Mouse (Mus musculus) cerebellum, adult 9-10 months (tissue): ENCODE measurements at regions not wholly inside any gene's neighbourhood (a gene's known extent, or its start where the extent isn't known, plus 50 kb on each side); places are given as distances from the start of the nearest gene placed in this dataset.

Experiments
- DNase-seq: peaks from one replicate; pipeline ENCODE4 v3.0.0; 2022

- no peak for DNase-seq
Observed at GRCm38 (mm10) chr4:131014301-131015081, 70.3 kb downstream of the Matn1 start.

GRCm38 (mm10) chr4:131015156-131015555 lies 71.0 kb downstream of the Matn1 start:
- no peak for DNase-seq

GRCm38 (mm10) chr4:131023601-131024000 lies 79.4 kb downstream of the Matn1 start:
- DNase-seq = no peak

- no peak for DNase-seq
Observed at GRCm38 (mm10) chr4:131036292-131036691, 92.1 kb downstream of the Matn1 start.

- DNase-seq = no peak
Observed at GRCm38 (mm10) chr4:131037179-131037578, 93.0 kb downstream of the Matn1 start.

- DNase-seq = peak; percentile 57
Observed at GRCm38 (mm10) chr4:131039686-131040085, 95.5 kb downstream of the Matn1 start.

- no peak for DNase-seq
Observed at GRCm38 (mm10) chr4:131041210-131041609, 97.0 kb downstream of the Matn1 start.

- DNase-seq = no peak
Observed at GRCm38 (mm10) chr4:131046101-131046500, 101.9 kb downstream of the Matn1 start.

- no peak for DNase-seq
Observed at GRCm38 (mm10) chr4:131046969-131047650, 102.9 kb downstream of the Matn1 start.

GRCm38 (mm10) chr4:131056293-131056692 lies 112.1 kb downstream of the Matn1 start:
- no peak for DNase-seq

- DNase-seq = peak; percentile 25
Observed at GRCm38 (mm10) chr4:131059572-131059971, 115.4 kb downstream of the Matn1 start.

- no peak for DNase-seq
Observed at GRCm38 (mm10) chr4:131060191-131060680, 116.1 kb downstream of the Matn1 start.

- DNase-seq = no peak
Observed at GRCm38 (mm10) chr4:131060706-131061105, 116.5 kb downstream of the Matn1 start.

- DNase-seq = no peak
Observed at GRCm38 (mm10) chr4:131062592-131062991, 118.4 kb downstream of the Matn1 start.

GRCm38 (mm10) chr4:131066186-131066939 lies 122.2 kb downstream of the Matn1 start:
- no peak for DNase-seq

- no peak for DNase-seq
Observed at GRCm38 (mm10) chr4:131070566-131070965, 126.4 kb downstream of the Matn1 start.

GRCm38 (mm10) chr4:131072623-131073022 lies 128.4 kb downstream of the Matn1 start:
- DNase-seq = no peak

- DNase-seq = no peak
Observed at GRCm38 (mm10) chr4:131073420-131073819, 129.2 kb downstream of the Matn1 start.

- no peak for DNase-seq
Observed at GRCm38 (mm10) chr4:131075326-131075932, 131.2 kb downstream of the Matn1 start.

GRCm38 (mm10) chr4:131076628-131077027 lies 132.4 kb downstream of the Matn1 start:
- DNase-seq = no peak

- DNase-seq = no peak
Observed at GRCm38 (mm10) chr4:131080113-131080512, 135.9 kb downstream of the Matn1 start.

GRCm38 (mm10) chr4:131083405-131083804 lies 139.2 kb downstream of the Matn1 start:
- no peak for DNase-seq

- DNase-seq = no peak
Observed at GRCm38 (mm10) chr4:131097421-131097820, 153.2 kb downstream of the Matn1 start.
